Mouse (Mus musculus) right cerebral cortex, postnatal 10 days (tissue): ENCODE results near the gene Adgrg3.
A peak's percentile ranks its signal among the peaks of the same experiment; 100 is the strongest.

ENCODE experiments used
- DNase-seq, 2 experiments: peaks; one replicate each; pipeline ENCODE4 v3.0.0; 2021; ENCODE audit warnings: low spot score in 2 of 2

Gene Adgrg3

GRCm38 (mm10) chr8:94992996-94993724 is 24.3 kb upstream of the Adgrg3 start:
- peak; percentile 73 for DNase-seq

- DNase-seq = peak; percentile 95 to 96
Observed at GRCm38 (mm10) chr8:94994006-94994405, 23.5 kb upstream of the Adgrg3 start.

- no peak for DNase-seq
Observed at GRCm38 (mm10) chr8:94994510-94994909, 23.0 kb upstream of the Adgrg3 start.

GRCm38 (mm10) chr8:94995336-94995893 is 22.1 kb upstream of the Adgrg3 start:
- peak; percentile 76 for DNase-seq

GRCm38 (mm10) chr8:94996037-94996436 is 21.5 kb upstream of the Adgrg3 start:
- DNase-seq = no peak

GRCm38 (mm10) chr8:94996899-94997856 is 20.3 kb upstream of the Adgrg3 start:
- peak; percentile 61 for DNase-seq

GRCm38 (mm10) chr8:94997857-94998243 is 19.6 kb upstream of the Adgrg3 start:
- DNase-seq = no peak

GRCm38 (mm10) chr8:94998431-94998830 is 19.1 kb upstream of the Adgrg3 start:
- no peak for DNase-seq

- DNase-seq = no peak
Observed at GRCm38 (mm10) chr8:94999004-94999403, 18.5 kb upstream of the Adgrg3 start.

GRCm38 (mm10) chr8:94999956-95000355 is 17.5 kb upstream of the Adgrg3 start:
- no peak for DNase-seq

- DNase-seq = peak; percentile 70 to 78
Observed at GRCm38 (mm10) chr8:95000684-95001083, 16.8 kb upstream of the Adgrg3 start.

- DNase-seq = no peak
Observed at GRCm38 (mm10) chr8:95001165-95001564, 16.3 kb upstream of the Adgrg3 start.

- peak; percentile 81 to 86 for DNase-seq
Observed at GRCm38 (mm10) chr8:95001655-95002054, 15.8 kb upstream of the Adgrg3 start.

- DNase-seq = no peak
Observed at GRCm38 (mm10) chr8:95002089-95002655, 15.3 kb upstream of the Adgrg3 start.

- no peak for DNase-seq
Observed at GRCm38 (mm10) chr8:95012442-95012919, 5.0 kb upstream of the Adgrg3 start.

- DNase-seq = no peak
Observed at GRCm38 (mm10) chr8:95015866-95016265, 1.6 kb upstream of the Adgrg3 start.

- no peak for DNase-seq
Observed at GRCm38 (mm10) chr8:95016684-95017083, 808 bp upstream of the Adgrg3 start.

- no peak for DNase-seq
Observed at GRCm38 (mm10) chr8:95017969-95018635, 610 bp downstream of the Adgrg3 start.

- no peak for DNase-seq
Observed at GRCm38 (mm10) chr8:95020293-95020777, 2.8 kb downstream of the Adgrg3 start.

- DNase-seq = no peak
Observed at GRCm38 (mm10) chr8:95020821-95021220, 3.3 kb downstream of the Adgrg3 start.

GRCm38 (mm10) chr8:95023201-95023600 is 5.7 kb downstream of the Adgrg3 start:
- DNase-seq = no peak
